Mouse (Mus musculus) heart, embryonic 14.5 days (tissue): ENCODE measurements around the gene Abo. TPM values are rescaled to one million over a fixed set of nuclear protein-coding genes. Genes with fewer than 3 reads are reported as not detected.

ENCODE experiments used
- ATAC-seq: fragments of 200-750 bp; cut with Nextera tagmentation; 2 replicates; pipeline ENCODE4 v1.8.0; 2017; ENCODE audit warnings: low read depth, moderate TSS enrichment; ENCODE audit not compliant: insufficient number of reproducible peaks, insufficient read depth, low FRiP score
- H3K27ac ChIP-seq, 2 experiments: fragments of 200-500 bp in 1 of 2; fragments of 300-500 bp in 1 of 2; sonication (generic) in 1 of 2; replicated peaks in 1 of 2; 2 replicates each; pipeline ENCODE4 v1.5.1; 2012 to 2014; ENCODE audit warnings: low read depth in 2 of 2, low read length in 2 of 2, control low read depth in 1 of 2, mild to moderate bottlenecking in 1 of 2, mixed read lengths in 1 of 2; ENCODE audit not compliant: control insufficient read depth in 1 of 2, insufficient read depth in 1 of 2
- H3K27me3 ChIP-seq: fragments of 300-500 bp; sonication (generic); 2 replicates; pipeline ENCODE4 v1.6.1; 2014; ENCODE audit warnings: mild to moderate bottlenecking, low read length, control low read depth; ENCODE audit not compliant: control insufficient read depth, insufficient read depth
- H3K36me3 ChIP-seq: fragments of 300-500 bp; sonication (generic); 2 replicates; pipeline ENCODE4 v1.6.1; 2014; ENCODE audit warnings: mild to moderate bottlenecking, control low read depth, low read length, mixed read lengths; ENCODE audit not compliant: control insufficient read depth, insufficient read depth
- H3K4me1 ChIP-seq, 2 experiments: fragments of 200-500 bp in 1 of 2; fragments of 300-500 bp in 1 of 2; sonication (generic) in 1 of 2; 2 replicates each; pipeline ENCODE4 v1.6.1; 2012 to 2014; ENCODE audit warnings: low read length in 2 of 2, control low read depth in 1 of 2, mixed read lengths in 1 of 2; ENCODE audit not compliant: control insufficient read depth in 2 of 2, insufficient read depth in 2 of 2
- H3K4me2 ChIP-seq: fragments of 300-500 bp; sonication (generic); 2 replicates; pipeline ENCODE4 v1.6.1; 2014; ENCODE audit warnings: mild to moderate bottlenecking, low read length
- H3K4me3 ChIP-seq, 2 experiments: fragments of 200-500 bp in 1 of 2; fragments of 300-500 bp in 1 of 2; sonication (generic) in 1 of 2; 2 replicates each; pipeline ENCODE4 v1.5.1; 2012 to 2014; ENCODE audit warnings: low read length in 2 of 2, mild to moderate bottlenecking in 2 of 2, control low read depth in 1 of 2, low read depth in 1 of 2, moderate library complexity in 1 of 2; ENCODE audit not compliant: control insufficient read depth in 1 of 2, insufficient read depth in 1 of 2
- H3K9ac ChIP-seq: fragments of 300-500 bp; sonication (generic); 2 replicates; pipeline ENCODE4 v1.6.1; 2014; ENCODE audit warnings: mild to moderate bottlenecking, low read length
- H3K9me3 ChIP-seq: fragments of 300-500 bp; sonication (generic); 2 replicates; pipeline ENCODE4 v1.6.1; 2016; ENCODE audit warnings: low read length, control low read depth; ENCODE audit not compliant: control insufficient read depth
- WGBS: fragments of 180-500 bp; shearing (Covaris S2); extraction: QIAGEN DNeasy Blood & Tissue Kit; methylation state at CpG from one replicate; pipeline ENCODE4 v1.1.7; 2014; 5-methylcytosine and 5-hydroxymethylcytosine counted together
- polyA plus RNA-seq: library from polyadenylated mRNA; unstranded; fragments of >200 nt; fragmentation: Nextera tagmentation; extraction: Ambion mirVana; gene quantifications from 2 replicates; pipeline ENCODE4 v1.2.1, GENCODE M21; 2014

Gene Abo
- polyA plus RNA-seq, 1 experiment from 2014 or later, result not detected

DNA sequence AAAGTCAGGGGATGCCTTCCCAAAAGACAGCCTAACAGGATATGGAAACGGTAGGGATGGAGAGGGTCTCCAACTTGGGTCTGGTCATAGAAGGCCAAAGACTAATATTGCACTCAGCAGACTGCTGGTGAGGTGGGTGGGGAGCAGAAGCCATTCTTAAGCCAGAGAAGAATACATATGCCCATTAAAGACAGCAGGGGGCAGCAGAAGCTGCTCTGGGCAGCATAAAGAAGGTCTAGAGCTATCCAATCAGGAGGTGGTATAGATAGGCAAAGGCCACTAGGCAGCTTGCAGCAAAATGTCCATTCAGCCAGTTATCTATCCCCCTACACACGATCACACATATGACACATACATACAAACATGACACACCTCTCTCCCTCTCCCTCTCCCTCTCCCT lies 17.1 kb downstream of the Abo start:
- Histone ChIP-seq H3K36me3 (no peaks in the 10 kb centered on the region), H3K27me3 (no peaks in the 10 kb centered on the region), H3K27ac (no peak overlapping the region), H3K4me1 (no peaks in the 10 kb centered on the region), H3K9me3 (0 out of 2 replicates have a peak, but pooled peaks cover under 1% of the 10 kb centered on the region), H3K9ac (no peak overlapping the region), H3K4me2 (no peak overlapping the region), H3K4me3 (no peak overlapping the region)
- ATAC-seq, result no peak; the same call in 1 of the 2 replicates
- WGBS, result 30% methylated on average over 2 of the region's 2 CpGs

- Histone ChIP-seq H3K27me3 (no peaks in the 10 kb centered on the region), H3K27ac (no peak overlapping the region), H3K4me3 (no peak overlapping the region), H3K4me2 (no peak overlapping the region), H3K9me3 (no peaks in the 10 kb centered on the region), H3K4me1 (no peaks in the 10 kb centered on the region), H3K36me3 (no peaks in the 10 kb centered on the region), H3K9ac (no peak overlapping the region)
- 86% methylated on average over 2 of the region's 2 CpGs for WGBS
- no peak for ATAC-seq
These were observed 32.3 kb downstream of the Abo start for GRCm38 (mm10) chr2:26832478-26832877.

GRCm38 (mm10) chr2:26828047-26828446 lies 36.7 kb downstream of the Abo start:
- Histone ChIP-seq H3K9me3 (no peaks in the 10 kb centered on the region), H3K4me3 (no peak overlapping the region), H3K36me3 (no peaks in the 10 kb centered on the region), H3K4me2 (no peak overlapping the region), H3K9ac (no peak overlapping the region), H3K27me3 (no peaks in the 10 kb centered on the region), H3K4me1 (no peaks in the 10 kb centered on the region), H3K27ac (no peak overlapping the region)
- ATAC-seq, result no peak
- WGBS, result 87% methylated on average over 1 of the region's 1 CpGs

DNA sequence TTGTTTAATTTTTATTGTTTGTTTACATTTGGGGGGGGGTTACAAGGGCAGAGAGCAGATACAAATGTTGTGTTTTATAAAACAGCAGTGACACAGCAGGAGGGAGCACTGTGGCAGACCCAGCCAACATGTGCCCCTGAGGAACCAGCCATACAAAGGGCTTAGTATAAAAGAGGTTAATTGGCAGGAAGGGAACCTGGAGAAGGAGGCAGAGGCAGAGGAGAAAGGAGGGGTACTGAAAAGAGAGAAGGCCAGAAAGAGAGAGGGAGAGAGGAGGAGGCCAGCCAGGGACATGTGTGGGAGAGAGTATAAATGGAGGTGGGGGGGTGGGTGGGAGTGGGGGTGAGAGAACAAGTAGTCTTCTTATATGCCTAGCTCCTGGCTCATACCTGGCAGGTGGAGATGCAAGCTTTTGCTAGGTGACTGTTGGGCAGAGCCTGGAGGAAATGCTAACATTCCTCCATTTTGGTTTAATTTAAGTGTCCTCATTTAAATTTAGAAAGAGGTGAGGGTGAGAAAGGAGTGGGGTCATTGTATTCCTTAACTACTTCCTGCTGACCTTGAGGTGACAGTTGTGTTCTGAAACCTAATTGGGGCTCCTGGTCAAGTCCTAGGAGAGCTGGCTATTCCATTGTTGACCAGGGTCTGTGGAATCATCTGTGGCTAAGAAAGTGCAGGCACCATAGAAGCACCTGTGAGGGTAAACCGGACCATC lies 37.4 kb downstream of the Abo start:
- no peak overlapping the region for H3K9ac ChIP-seq
- H3K4me1 ChIP-seq, result no peaks in the 10 kb centered on the region
- no peaks in the 10 kb centered on the region for H3K36me3 ChIP-seq
- WGBS, result 87% methylated on average over 1 of the region's 1 CpGs
- no peak overlapping the region for H3K27ac ChIP-seq
- H3K9me3 ChIP-seq, result no peaks in the 10 kb centered on the region
- no peaks in the 10 kb centered on the region for H3K27me3 ChIP-seq
- H3K4me3 ChIP-seq, result no peak overlapping the region
- no peak for ATAC-seq
- H3K4me2 ChIP-seq, result no peak overlapping the region

Other genes with a start within 250 kb of the Abo start
- 13.3 and 15.2 TPM in 2 replicates for gene Fam69b, start 236.5 kb downstream of the Abo start, polyA plus RNA-seq
- not detected in 2 replicates for gene Lcn4, start 193.7 kb downstream of the Abo start, polyA plus RNA-seq
- 7.6 and 9.6 TPM in 2 replicates for gene Surf6, start 37.9 kb upstream of the Abo start, polyA plus RNA-seq
- gene Med22, start 45.7 kb upstream of the Abo start, polyA plus RNA-seq, result 34.3 and 38.2 TPM in 2 replicates
- gene Rpl7a, start 45.8 kb upstream of the Abo start, polyA plus RNA-seq, result 410 and 428 TPM in 2 replicates
- 26.2 and 28.4 TPM in 2 replicates for gene Surf2, start 51.4 kb upstream of the Abo start, polyA plus RNA-seq
- gene Surf1, start 51.6 kb upstream of the Abo start, polyA plus RNA-seq, result 44.8 and 48.4 TPM in 2 replicates
- 162 and 171 TPM in 2 replicates for gene Surf4, start 68.9 kb upstream of the Abo start, polyA plus RNA-seq
- not detected in 2 replicates for gene Stkld1, start 69.1 kb upstream of the Abo start, polyA plus RNA-seq
- gene Rexo4, start 99.4 kb upstream of the Abo start, polyA plus RNA-seq, result 24.7 and 25.0 TPM in 2 replicates
- not detected in 2 replicates for gene Adamts13, start 108.4 kb upstream of the Abo start, polyA plus RNA-seq
- gene Cacfd1, start 144.9 kb upstream of the Abo start, polyA plus RNA-seq, result 38.5 and 40.9 TPM in 2 replicates
- gene Slc2a6, start 163.0 kb upstream of the Abo start, polyA plus RNA-seq, result 0.24 TPM in 1 of 2 replicates, not detected in the other
- gene Mymk, start 207.2 kb upstream of the Abo start, polyA plus RNA-seq, result 0.22 TPM in 1 of 2 replicates, not detected in the other
- gene Adamtsl2, start 214.4 kb upstream of the Abo start, polyA plus RNA-seq, result 12.6 and 15.0 TPM in 2 replicates